Mouse (Mus musculus) kidney, embryonic 16.5 days (tissue): Measurements from ENCODE around the gene Grcc10. TPM values are rescaled to one million over a fixed set of nuclear protein-coding genes. Genes with fewer than 3 reads are reported as not detected.

Experiments
- ATAC-seq: fragments of 200-750 bp; cut with Nextera tagmentation; 2 replicates; pipeline ENCODE4 v1.8.0; 2017; ENCODE audit warnings: moderate TSS enrichment; ENCODE audit not compliant: low FRiP score, low TSS enrichment
- H3K27ac ChIP-seq: fragments of 300-500 bp; sonication (generic); 2 replicates; pipeline ENCODE4 v1.5.1; 2014; ENCODE audit warnings: low read length
- H3K27me3 ChIP-seq: fragments of 300-500 bp; sonication (generic); 2 replicates; pipeline ENCODE4 v1.6.1; 2014; ENCODE audit warnings: low read length, control low read depth, mixed read lengths; ENCODE audit not compliant: insufficient read depth
- H3K36me3 ChIP-seq: fragments of 300-500 bp; sonication (generic); 2 replicates; pipeline ENCODE4 v1.6.1; 2014; ENCODE audit warnings: low read length, control low read depth, mixed read lengths; ENCODE audit not compliant: insufficient read depth
- H3K4me1 ChIP-seq: fragments of 300-500 bp; sonication (generic); 2 replicates; pipeline ENCODE4 v1.6.1; 2014; ENCODE audit warnings: low read length, control low read depth, mixed read lengths; ENCODE audit not compliant: insufficient read depth
- H3K4me2 ChIP-seq: fragments of 300-500 bp; sonication (generic); replicated peaks from 2 replicates; pipeline ENCODE4 v1.6.1; 2014; ENCODE audit warnings: low read depth, low read length
- H3K4me3 ChIP-seq: fragments of 300-500 bp; sonication (generic); 2 replicates; pipeline ENCODE4 v1.5.1; 2014; ENCODE audit warnings: mild to moderate bottlenecking, low read length
- H3K9ac ChIP-seq: fragments of 300-500 bp; sonication (generic); replicated peaks from 2 replicates; pipeline ENCODE4 v1.6.1; 2014; ENCODE audit warnings: low read length
- H3K9me3 ChIP-seq: fragments of 300-500 bp; sonication (generic); 2 replicates; pipeline ENCODE4 v1.6.1; 2016; ENCODE audit warnings: low read length, control low read depth
- WGBS: fragments of 180-500 bp; shearing (Covaris S2); extraction: QIAGEN DNeasy Blood & Tissue Kit; methylation state at CpG from one replicate; pipeline ENCODE4 v1.1.7; 2014; 5-methylcytosine and 5-hydroxymethylcytosine counted together
- polyA plus RNA-seq: library from polyadenylated mRNA; unstranded; fragments of >200 nt; fragmentation: Nextera tagmentation; extraction: Ambion mirVana; gene quantifications from 2 replicates; pipeline ENCODE4 v1.2.1, GENCODE M21; 2015

The Grcc10 gene
- polyA plus RNA-seq: 527 and 541 TPM in 2 replicates

GRCm38 (mm10) chr6:124740888-124741761 lies at the start of gene Grcc10:
Gene Grcc10, minus strand, starts transcription at chr6:124741374.
- Histone ChIP-seq H3K36me3 (peaks cover 13% of the 10 kb centered on the region; the same call in 1 of the 2 replicates), H3K4me3 (peak within 1 kb of the TSS; percentile 67), H3K9me3 (no peaks in the 10 kb centered on the region), H3K9ac (peak within 1 kb of the TSS; percentile 89), H3K4me2 (peak within 1 kb of the TSS; percentile 78), H3K27ac (peak within 1 kb of the TSS; percentile 99), H3K4me1 (peaks cover 41% of the 10 kb centered on the region), H3K27me3 (no peaks in the 10 kb centered on the region)
- peak; percentile 83 for ATAC-seq
- WGBS: under 1% methylated on average over 41 of the region's 41 CpGs

- Histone ChIP-seq H3K4me3 (no peak overlapping the region), H3K4me1 (0 out of 2 replicates have a peak, but pooled peaks cover 5% of the 10 kb centered on the region), H3K36me3 (no peaks in the 10 kb centered on the region), H3K9me3 (no peaks in the 10 kb centered on the region), H3K27me3 (no peaks in the 10 kb centered on the region), H3K4me2 (no peak overlapping the region), H3K9ac (no peak overlapping the region), H3K27ac (peak overlapping the region; percentile 41; the same call in 1 of the 2 replicates)
- ATAC-seq: 0 out of 2 replicates have a peak, but pooled peaks have one; percentile 59
- whole genome bisulfite sequencing: 28% methylated on average over 4 of the region's 4 CpGs
These were observed 48.9 kb upstream of the Grcc10 start for GRCm38 (mm10) chr6:124790121-124790520.

GRCm38 (mm10) chr6:124789519-124789918 lies 48.3 kb upstream of the Grcc10 start:
- no peak overlapping the region for H3K4me3 ChIP-seq
- H3K27ac ChIP-seq: peak overlapping the region; percentile 15; the same call in 1 of the 2 replicates
- H3K9me3 ChIP-seq: no peaks in the 10 kb centered on the region
- no peaks in the 10 kb centered on the region for H3K27me3 ChIP-seq
- H3K36me3 ChIP-seq: no peaks in the 10 kb centered on the region
- no peak overlapping the region for H3K9ac ChIP-seq
- WGBS: 77% methylated on average over 4 of the region's 4 CpGs
- no peak for ATAC-seq
- 0 out of 2 replicates have a peak, but pooled peaks cover 5% of the 10 kb centered on the region for H3K4me1 ChIP-seq
- H3K4me2 ChIP-seq: no peak overlapping the region

GRCm38 (mm10) chr6:124787722-124788121 lies 46.5 kb upstream of the Grcc10 start:
- no peak overlapping the region for H3K4me2 ChIP-seq
- H3K9ac ChIP-seq: no peak overlapping the region
- 69% methylated on average over 10 of the region's 10 CpGs for WGBS
- ATAC-seq: no peak
- H3K27ac ChIP-seq: no peak overlapping the region
- no peaks in the 10 kb centered on the region for H3K9me3 ChIP-seq
- no peak overlapping the region for H3K4me3 ChIP-seq
- no peaks in the 10 kb centered on the region for H3K27me3 ChIP-seq
- peaks cover 6% of the 10 kb centered on the region; the same call in 1 of the 2 replicates for H3K4me1 ChIP-seq
- no peaks in the 10 kb centered on the region for H3K36me3 ChIP-seq

- Histone ChIP-seq H3K9ac (no peak overlapping the region), H3K36me3 (no peaks in the 10 kb centered on the region), H3K4me3 (no peak overlapping the region), H3K9me3 (no peaks in the 10 kb centered on the region), H3K27ac (no peak overlapping the region), H3K4me1 (peaks cover 11% of the 10 kb centered on the region; the same call in 1 of the 2 replicates), H3K4me2 (no peak overlapping the region), H3K27me3 (no peaks in the 10 kb centered on the region)
- WGBS: 42% methylated on average over 8 of the region's 8 CpGs
- ATAC-seq: no peak
These were observed 45.7 kb upstream of the Grcc10 start for GRCm38 (mm10) chr6:124786756-124787420.

GRCm38 (mm10) chr6:124782436-124782835 lies 41.3 kb upstream of the Grcc10 start:
- H3K36me3 ChIP-seq: no peaks in the 10 kb centered on the region
- ATAC-seq: 0 out of 2 replicates have a peak, but pooled peaks have one; percentile 36
- H3K9ac ChIP-seq: no peak overlapping the region
- H3K27ac ChIP-seq: no peak overlapping the region
- no peaks in the 10 kb centered on the region for H3K27me3 ChIP-seq
- H3K9me3 ChIP-seq: no peaks in the 10 kb centered on the region
- WGBS: 27% methylated on average over 6 of the region's 6 CpGs
- peaks cover 21% of the 10 kb centered on the region for H3K4me1 ChIP-seq
- peak overlapping the region; percentile 18; the same call in 1 of the 2 replicates for H3K4me3 ChIP-seq
- H3K4me2 ChIP-seq: peak overlapping the region; percentile 39

GRCm38 (mm10) chr6:124780917-124781316 lies 39.7 kb upstream of the Grcc10 start:
- no peak for ATAC-seq
- H3K4me2 ChIP-seq: no peak overlapping the region
- no peak overlapping the region for H3K9ac ChIP-seq
- no peak overlapping the region for H3K4me3 ChIP-seq
- H3K9me3 ChIP-seq: no peaks in the 10 kb centered on the region
- WGBS: 84% methylated on average over 7 of the region's 7 CpGs
- no peaks in the 10 kb centered on the region for H3K27me3 ChIP-seq
- no peak overlapping the region for H3K27ac ChIP-seq
- H3K36me3 ChIP-seq: no peaks in the 10 kb centered on the region
- peaks cover 21% of the 10 kb centered on the region for H3K4me1 ChIP-seq

GRCm38 (mm10) chr6:124779984-124780416 lies 38.8 kb upstream of the Grcc10 start:
- Histone ChIP-seq H3K4me1 (peaks cover 21% of the 10 kb centered on the region), H3K36me3 (no peaks in the 10 kb centered on the region), H3K4me3 (peak overlapping the region; percentile 45), H3K9me3 (no peaks in the 10 kb centered on the region), H3K4me2 (peak overlapping the region; percentile 70), H3K9ac (peak overlapping the region; percentile 60), H3K27me3 (no peaks in the 10 kb centered on the region), H3K27ac (no peak overlapping the region)
- 0 out of 2 replicates have a peak, but pooled peaks have one; percentile 21 for ATAC-seq
- 6% methylated on average over 10 of the region's 10 CpGs for WGBS

GRCm38 (mm10) chr6:124779222-124779983 lies 38.2 kb upstream of the Grcc10 start, which contains the start of gene Lrrc23:
Gene Lrrc23, minus strand, starts transcription at chr6:124779727.
- no peaks in the 10 kb centered on the region for H3K36me3 ChIP-seq
- no peak within 1 kb of the TSS for H3K27ac ChIP-seq
- H3K4me2 ChIP-seq: peak within 1 kb of the TSS; percentile 70
- H3K9ac ChIP-seq: peak within 1 kb of the TSS; percentile 60
- 3% methylated on average over 23 of the region's 23 CpGs for WGBS
- peak; percentile 46 for ATAC-seq
- peak within 1 kb of the TSS; percentile 45 for H3K4me3 ChIP-seq
- peaks cover 21% of the 10 kb centered on the region for H3K4me1 ChIP-seq
- H3K9me3 ChIP-seq: no peaks in the 10 kb centered on the region
- no peaks in the 10 kb centered on the region for H3K27me3 ChIP-seq
